Mouse (Mus musculus) intestine, embryonic 14.5 days (tissue): Measurements from ENCODE around the gene Fhit. TPM values are rescaled to one million over a fixed set of nuclear protein-coding genes. Genes with fewer than 3 reads are reported as not detected.

Experiments used
- ATAC-seq: fragments of 200-750 bp; cut with Nextera tagmentation; replicated peaks from 2 replicates; pipeline ENCODE4 v1.8.0; 2017; ENCODE audit warnings: low read depth, moderate number of reproducible peaks, moderate TSS enrichment, moderate library complexity; ENCODE audit not compliant: low FRiP score, low TSS enrichment
- DNase-seq: peaks from one replicate; pipeline ENCODE4 v3.0.0-alpha.2; 2018; ENCODE audit warnings: low spot score
- H3K27ac ChIP-seq: fragments of 300-500 bp; sonication (generic); 2 replicates; pipeline ENCODE4 v1.5.1; 2014; ENCODE audit warnings: low read depth, mild to moderate bottlenecking, control low read depth
- H3K27me3 ChIP-seq: fragments of 300-500 bp; sonication (generic); replicated peaks from 2 replicates; pipeline ENCODE4 v1.6.1; 2014; ENCODE audit warnings: low read length, control low read depth; ENCODE audit not compliant: control insufficient read depth, insufficient read depth
- H3K36me3 ChIP-seq: fragments of 300-500 bp; sonication (generic); 2 replicates; pipeline ENCODE4 v1.6.1; 2014; ENCODE audit warnings: low read length, control low read depth; ENCODE audit not compliant: control insufficient read depth, insufficient read depth
- H3K4me1 ChIP-seq: fragments of 300-500 bp; sonication (generic); replicated peaks from 2 replicates; pipeline ENCODE4 v1.6.1; 2014; ENCODE audit warnings: low read length, control low read depth, mixed read lengths; ENCODE audit not compliant: control insufficient read depth, insufficient read depth
- H3K4me2 ChIP-seq: fragments of 300-500 bp; sonication (generic); 2 replicates; pipeline ENCODE4 v1.6.1; 2014; ENCODE audit warnings: low read length
- H3K4me3 ChIP-seq: fragments of 300-500 bp; sonication (generic); 2 replicates; pipeline ENCODE4 v1.5.1; 2014; ENCODE audit warnings: low read depth, low read length, control low read depth, mixed read lengths
- H3K9ac ChIP-seq: fragments of 300-500 bp; sonication (generic); 2 replicates; pipeline ENCODE4 v1.6.1; 2014; ENCODE audit warnings: mild to moderate bottlenecking, low read length
- H3K9me3 ChIP-seq: fragments of 300-500 bp; sonication (generic); 2 replicates; pipeline ENCODE4 v1.6.1; 2016; ENCODE audit warnings: low read length, control low read depth; ENCODE audit not compliant: control insufficient read depth
- WGBS: fragments of 180-500 bp; shearing (Covaris S2); extraction: QIAGEN DNeasy Blood & Tissue Kit; methylation state at CpG from one replicate; pipeline ENCODE4 v1.1.7; 2014; 5-methylcytosine and 5-hydroxymethylcytosine counted together
- polyA plus RNA-seq: library from polyadenylated mRNA; unstranded; fragments of >200 nt; fragmentation: Nextera tagmentation; extraction: Ambion mirVana; gene quantifications from 2 replicates; pipeline ENCODE4 v1.2.1, GENCODE M21; 2014

Gene Fhit
- polyA plus RNA-seq, 1 experiment from 2014 or later: 15.6 TPM

DNA sequence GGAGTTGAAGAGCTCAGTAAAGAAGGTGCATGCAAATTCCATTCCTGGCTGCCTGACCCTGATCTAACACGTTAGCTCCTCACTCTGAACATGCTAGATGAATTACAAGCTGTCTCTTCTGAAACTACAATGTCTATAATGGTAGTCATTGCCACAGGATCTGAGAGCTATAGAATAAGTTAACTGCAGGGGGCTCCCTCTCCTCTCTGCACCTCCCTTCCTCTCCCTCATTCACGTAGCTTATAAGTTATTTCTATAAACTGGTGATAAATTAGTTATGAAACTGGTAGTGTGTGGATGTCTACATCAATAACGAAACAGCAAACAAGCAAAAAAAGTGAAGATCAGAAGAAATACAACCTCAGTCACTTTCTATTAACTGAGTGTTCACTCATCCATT is 860.9 kb downstream of the Fhit start:
- H3K4me3 ChIP-seq: no peak overlapping the region
- H3K27ac ChIP-seq: no peak overlapping the region
- 64% methylated on average over 3 of the region's 3 CpGs for WGBS
- no peak overlapping the region for H3K4me2 ChIP-seq
- DNase-seq: no peak
- no peak for ATAC-seq
- H3K27me3 ChIP-seq: no peaks in the 10 kb centered on the region
- no peaks in the 10 kb centered on the region for H3K36me3 ChIP-seq
- no peaks in the 10 kb centered on the region for H3K4me1 ChIP-seq
- no peak overlapping the region for H3K9ac ChIP-seq
- H3K9me3 ChIP-seq: no peaks in the 10 kb centered on the region

DNA sequence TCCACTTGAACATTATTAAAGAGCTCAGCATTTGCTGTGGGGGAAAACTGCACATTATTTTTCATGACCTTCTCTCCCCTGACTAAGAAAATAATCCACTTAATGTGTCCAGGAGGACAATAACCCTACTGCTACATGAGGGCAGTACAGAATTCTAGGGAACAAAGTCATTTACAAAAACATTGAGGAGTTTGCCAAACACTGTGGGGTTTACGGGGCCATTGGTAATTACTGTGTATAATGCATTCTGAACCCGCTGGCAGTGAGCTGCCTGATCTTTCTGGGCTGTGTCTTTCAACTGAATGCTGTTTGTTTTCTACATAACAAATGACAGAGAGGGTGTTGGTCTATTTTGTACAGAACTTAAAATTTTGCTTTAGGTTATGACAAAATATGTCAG is 862.8 kb downstream of the Fhit start:
- no peak overlapping the region for H3K9ac ChIP-seq
- no peak overlapping the region for H3K4me2 ChIP-seq
- H3K27ac ChIP-seq: no peak overlapping the region
- ATAC-seq: no peak
- 66% methylated on average over 2 of the region's 2 CpGs for WGBS
- no peaks in the 10 kb centered on the region for H3K27me3 ChIP-seq
- no peaks in the 10 kb centered on the region for H3K9me3 ChIP-seq
- H3K36me3 ChIP-seq: no peaks in the 10 kb centered on the region
- no peaks in the 10 kb centered on the region for H3K4me1 ChIP-seq
- no peak for DNase-seq
- no peak overlapping the region for H3K4me3 ChIP-seq

DNA sequence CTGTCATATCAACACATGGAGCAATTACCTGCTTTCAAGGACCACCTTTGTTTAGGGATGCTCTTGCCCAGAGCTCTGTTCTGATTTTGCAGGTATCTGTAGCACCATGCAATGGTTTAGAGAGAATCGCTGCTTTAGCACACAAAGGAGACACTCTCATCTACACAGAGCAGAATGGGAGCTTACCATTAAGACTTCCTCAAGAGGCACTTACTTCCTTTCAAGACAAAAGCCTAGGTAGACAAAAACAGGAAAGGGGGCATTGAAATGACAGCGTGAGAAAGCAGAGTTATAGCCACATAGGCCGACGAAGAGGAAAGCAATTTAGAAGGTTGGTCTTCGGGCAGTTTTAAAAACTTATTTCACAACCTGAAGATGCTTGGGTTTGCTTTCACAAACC is 872.8 kb downstream of the Fhit start:
- 86% methylated on average over 5 of the region's 5 CpGs for whole genome bisulfite sequencing
- Histone ChIP-seq H3K27ac (no peak overlapping the region), H3K36me3 (no peaks in the 10 kb centered on the region), H3K9ac (no peak overlapping the region), H3K4me1 (no peaks in the 10 kb centered on the region), H3K9me3 (no peaks in the 10 kb centered on the region), H3K27me3 (no peaks in the 10 kb centered on the region), H3K4me2 (no peak overlapping the region), H3K4me3 (no peak overlapping the region)
- no peak for DNase-seq
- ATAC-seq: no peak

DNA sequence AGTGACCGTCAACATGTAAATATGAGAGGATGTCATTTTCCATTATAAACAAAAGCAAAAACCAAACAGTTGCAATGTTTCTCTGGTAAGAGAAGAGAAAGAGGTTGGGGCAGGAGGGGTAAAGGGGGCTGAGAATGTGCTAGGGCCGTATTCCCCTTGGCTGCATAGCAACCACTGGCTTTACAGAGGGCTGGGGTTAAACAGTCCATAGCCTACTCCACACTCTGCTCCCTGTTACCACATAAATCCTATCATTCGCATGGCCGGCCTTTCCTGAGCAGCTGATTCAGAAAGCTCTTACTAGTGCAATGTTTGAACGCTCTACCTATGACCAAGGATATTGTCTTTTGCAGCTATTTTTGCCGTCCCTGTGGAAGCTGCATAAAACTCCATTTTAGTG is 875.8 kb downstream of the Fhit start:
- H3K4me1 ChIP-seq: no peaks in the 10 kb centered on the region
- H3K4me3 ChIP-seq: no peak overlapping the region
- H3K9me3 ChIP-seq: no peaks in the 10 kb centered on the region
- DNase-seq: no peak
- no peak overlapping the region for H3K9ac ChIP-seq
- H3K36me3 ChIP-seq: no peaks in the 10 kb centered on the region
- no peaks in the 10 kb centered on the region for H3K27me3 ChIP-seq
- WGBS: 81% methylated on average over 6 of the region's 6 CpGs
- ATAC-seq: no peak
- no peak overlapping the region for H3K4me2 ChIP-seq
- no peak overlapping the region for H3K27ac ChIP-seq

DNA sequence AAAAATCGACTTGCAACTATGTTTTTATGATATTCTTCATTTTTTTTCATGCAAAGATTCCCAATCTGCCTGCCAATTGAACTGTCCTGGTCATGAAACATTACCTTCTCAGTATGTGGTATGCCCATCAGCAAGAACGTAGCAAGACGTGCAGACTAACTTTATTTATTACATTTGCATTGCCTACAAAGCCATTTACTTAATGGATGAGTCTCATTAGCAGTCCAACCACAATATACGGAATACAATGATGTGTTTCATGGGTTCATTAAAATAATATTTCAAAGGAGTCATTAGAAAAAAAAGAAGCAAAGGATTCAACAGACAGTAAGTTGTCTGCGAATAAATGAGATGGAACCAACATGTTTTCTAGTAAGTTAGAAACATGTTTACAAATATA is 933.1 kb downstream of the Fhit start:
- no peaks in the 10 kb centered on the region for H3K36me3 ChIP-seq
- H3K27ac ChIP-seq: no peak overlapping the region
- H3K4me1 ChIP-seq: no peaks in the 10 kb centered on the region
- H3K4me3 ChIP-seq: no peak overlapping the region
- H3K9ac ChIP-seq: no peak overlapping the region
- DNase-seq (no peak), ATAC-seq (no peak)
- no peaks in the 10 kb centered on the region for H3K27me3 ChIP-seq
- H3K4me2 ChIP-seq: no peak overlapping the region
- no peaks in the 10 kb centered on the region for H3K9me3 ChIP-seq
- WGBS: 73% methylated on average over 5 of the region's 5 CpGs

DNA sequence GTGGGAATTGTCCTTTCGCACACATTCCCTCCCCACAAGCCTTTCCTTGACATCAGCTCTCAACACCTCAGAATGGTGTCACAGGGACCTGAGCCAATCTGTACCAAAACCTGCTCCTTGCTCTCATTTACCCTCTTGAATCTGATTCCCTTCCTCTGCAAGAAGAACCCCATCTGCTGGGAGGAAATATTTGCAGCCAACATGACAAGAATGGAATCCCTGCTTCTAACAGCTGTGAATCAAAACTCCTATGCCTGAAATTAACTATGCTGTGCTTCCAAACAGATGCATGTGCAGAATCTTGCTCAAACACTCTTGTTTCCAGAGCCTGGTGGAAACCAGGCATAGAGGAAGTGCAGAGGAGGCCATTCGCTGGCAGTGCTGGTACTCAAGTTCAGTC is 940.0 kb downstream of the Fhit start:
- H3K4me2 ChIP-seq: no peak overlapping the region
- H3K4me3 ChIP-seq: no peak overlapping the region
- no peaks in the 10 kb centered on the region for H3K36me3 ChIP-seq
- ATAC-seq (no peak), DNase-seq (no peak)
- no peak overlapping the region for H3K27ac ChIP-seq
- no peaks in the 10 kb centered on the region for H3K4me1 ChIP-seq
- WGBS: 87% methylated on average over 2 of the region's 2 CpGs
- no peaks in the 10 kb centered on the region for H3K27me3 ChIP-seq
- no peaks in the 10 kb centered on the region for H3K9me3 ChIP-seq
- no peak overlapping the region for H3K9ac ChIP-seq

DNA sequence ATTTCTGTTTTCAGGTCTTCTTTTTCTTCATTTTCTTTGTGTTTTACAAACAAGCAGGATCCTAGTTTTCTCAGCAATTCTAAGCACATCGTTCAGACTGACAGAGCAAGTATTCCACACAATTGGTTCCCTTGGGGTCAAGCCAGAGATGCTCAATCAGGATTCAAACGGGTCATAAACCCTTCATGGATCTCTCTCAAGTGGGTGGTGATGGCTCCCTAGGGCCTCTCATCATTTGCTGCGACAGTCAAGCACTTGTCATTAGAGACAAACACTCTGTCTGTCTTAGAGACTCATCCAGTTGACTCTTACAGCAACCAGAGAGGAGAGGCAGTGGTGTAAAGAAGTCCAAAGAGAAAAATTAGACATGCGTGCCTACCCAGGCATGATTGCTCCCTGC is 948.6 kb downstream of the Fhit start:
- no peaks in the 10 kb centered on the region for H3K36me3 ChIP-seq
- no peak overlapping the region for H3K4me3 ChIP-seq
- no peaks in the 10 kb centered on the region for H3K4me1 ChIP-seq
- H3K4me2 ChIP-seq: no peak overlapping the region
- DNase-seq (no peak), ATAC-seq (no peak)
- no peak overlapping the region for H3K9ac ChIP-seq
- no peak overlapping the region for H3K27ac ChIP-seq
- no peaks in the 10 kb centered on the region for H3K9me3 ChIP-seq
- WGBS: 30% methylated on average over 4 of the region's 4 CpGs
- H3K27me3 ChIP-seq: no peaks in the 10 kb centered on the region

DNA sequence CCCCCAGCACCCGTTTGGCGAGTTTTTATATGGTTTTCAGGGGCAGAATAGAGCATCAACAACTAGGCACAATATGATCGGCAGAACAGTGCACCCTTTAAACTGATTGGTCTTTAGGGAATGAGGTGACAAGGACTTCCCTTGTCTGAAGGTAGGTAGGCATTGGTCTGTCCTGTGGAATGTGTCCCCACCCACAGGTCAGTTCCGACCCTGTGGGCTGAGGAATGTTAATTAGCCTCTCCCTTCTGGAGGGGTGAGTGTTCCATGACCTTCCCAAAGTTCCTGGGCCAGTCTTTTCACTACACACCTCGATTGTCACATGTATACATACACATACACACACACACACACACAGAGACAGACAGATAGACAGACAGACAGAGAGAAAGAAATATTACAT is 950.7 kb downstream of the Fhit start:
- H3K9ac ChIP-seq: no peak overlapping the region
- no peak overlapping the region for H3K27ac ChIP-seq
- DNase-seq (no peak), ATAC-seq (no peak)
- H3K36me3 ChIP-seq: no peaks in the 10 kb centered on the region
- H3K9me3 ChIP-seq: no peaks in the 10 kb centered on the region
- no peak overlapping the region for H3K4me2 ChIP-seq
- no peaks in the 10 kb centered on the region for H3K27me3 ChIP-seq
- WGBS: 63% methylated on average over 5 of the region's 5 CpGs
- no peak overlapping the region for H3K4me3 ChIP-seq
- no peaks in the 10 kb centered on the region for H3K4me1 ChIP-seq

DNA sequence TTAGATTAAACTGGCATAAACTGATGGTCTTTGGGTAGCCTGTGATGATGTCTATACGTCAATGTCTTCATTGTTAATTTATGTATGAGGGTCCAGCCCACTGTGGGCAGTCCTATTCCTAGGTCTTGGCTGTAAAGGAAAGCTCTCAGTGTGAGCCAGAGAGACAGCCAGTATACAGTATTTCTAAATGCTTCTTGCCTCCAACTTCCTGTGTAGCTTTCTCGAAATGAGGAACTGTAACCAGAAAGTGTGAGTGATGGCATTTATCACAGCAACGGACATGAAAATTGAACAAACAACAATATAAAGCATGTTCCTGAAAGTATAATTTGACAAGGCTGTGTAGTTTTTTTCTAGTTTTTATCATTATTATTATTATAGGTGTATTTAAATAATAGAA is 952.8 kb downstream of the Fhit start:
- H3K4me1 ChIP-seq: no peaks in the 10 kb centered on the region
- H3K9me3 ChIP-seq: no peaks in the 10 kb centered on the region
- ATAC-seq: no peak
- H3K9ac ChIP-seq: no peak overlapping the region
- WGBS: 82% methylated on average over 3 of the region's 3 CpGs
- H3K4me2 ChIP-seq: no peak overlapping the region
- DNase-seq: no peak
- no peaks in the 10 kb centered on the region for H3K36me3 ChIP-seq
- H3K27me3 ChIP-seq: no peaks in the 10 kb centered on the region
- no peak overlapping the region for H3K27ac ChIP-seq
- H3K4me3 ChIP-seq: no peak overlapping the region
